Mouse (Mus musculus) C2C12 (cell line): Measurements from ENCODE around the gene Gfra1.

Source experiments
- CEBPB ChIP-seq: IDR thresholded peaks from one replicate; pipeline ENCODE4 v1.6.1; 2011; ENCODE audit warnings: low read depth, mild to moderate bottlenecking, control low read depth, moderate library complexity
- CTCF ChIP-seq: IDR thresholded peaks from one replicate; pipeline ENCODE4 v1.5.1; 2011; ENCODE audit not compliant: control insufficient read depth, insufficient read depth, insufficient read length
- MYOG ChIP-seq: IDR thresholded peaks from one replicate; pipeline ENCODE4 v1.6.1; 2011; ENCODE audit not compliant: control insufficient read depth, insufficient read length; ENCODE audit errors: extremely low read depth

DNA sequence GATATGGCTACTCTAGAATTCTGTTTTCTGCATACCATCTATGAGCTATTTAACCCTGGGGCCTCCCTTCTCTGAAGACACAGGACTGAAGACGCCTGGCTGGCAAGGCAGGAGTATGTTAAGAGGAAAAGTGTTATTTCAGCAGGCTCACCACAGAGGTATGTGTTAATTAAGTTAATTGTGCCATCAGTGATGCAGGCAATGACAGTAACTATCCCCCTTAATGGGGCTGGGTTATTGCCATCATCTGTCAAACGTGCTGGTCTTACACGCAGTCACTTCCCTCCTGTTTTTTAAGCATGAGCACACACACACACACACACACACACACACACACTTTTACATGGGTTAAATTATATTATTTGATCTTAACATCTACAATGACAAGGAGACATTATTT, 8.0 kb upstream of the Gfra1 start:
- TF ChIP-seq CTCF (no peak), MYOG (no peak), CEBPB (no peak)
